Comparison of ENCODE assay signal across 8 mouse cellular contexts in genomic region chr14:121865162-121865561, GRCm38 (mm10). TPM values are rescaled to one million over a fixed set of nuclear protein-coding genes. Genes with fewer than 3 reads are reported as not detected.
A peak's percentile ranks its signal among the peaks of the same experiment; 100 is the strongest.
DNase-seq lines count a peak whose midpoint lies in the region; ATAC-seq and TF ChIP-seq lines count a peak whose summit lies in the region.
"Not testable (repeated sequence)": the region's sequence is repeated elsewhere in the genome, so short reads cannot be mapped to it uniquely, and the experiment has no call there.

No protein-coding gene starts in this region.

- peak; percentile 84 for TF ChIP-seq CTCF in gastrocnemius, adult 2 months (IDR thresholded peaks at IDR 0.05)
- TF ChIP-seq CTCF in intestine, postnatal 0 days (IDR thresholded peaks at IDR 0.05; ENCODE audit: low read depth) = peak; percentile 86

- not testable (repeated sequence) for H3K36me3 ChIP-seq in intestine, postnatal 0 days (ENCODE audit: control insufficient read depth, insufficient read depth)

- 14% methylated on average over 2 of the region's 2 CpGs for WGBS in intestine, postnatal 0 days

- not testable (repeated sequence) for H3K27ac ChIP-seq in gastrocnemius, adult 2 months; intestine, postnatal 0 days (ENCODE audit: low read depth, low read length)

- H3K27me3 ChIP-seq in intestine, postnatal 0 days (replicated peaks; ENCODE audit: control insufficient read depth, insufficient read depth, low read length) = not testable (repeated sequence)

- not testable (repeated sequence) for H3K4me3 ChIP-seq in gastrocnemius, adult 2 months; intestine, postnatal 0 days (ENCODE audit: low read depth, low read length)

- H3K9me3 ChIP-seq in intestine, postnatal 0 days (ENCODE audit: control insufficient read depth) = not testable (repeated sequence)

- intact Hi-C loops in gastrocnemius, adult 2 months (cut with DNase I) = loop anchor here (1.0 to 2.0 kb wide), 2 partner anchors 54 to 196 kb away; no protein-coding TSS in a partner anchor
- intact Hi-C loops in left cerebral cortex, postnatal 14 days (cut with DNase I) = loop anchor here (2.0 to 5.0 kb wide), 2 partner anchors 56 to 197 kb away; no protein-coding TSS in a partner anchor

- not testable (repeated sequence) for H3K4me2 ChIP-seq in intestine, postnatal 0 days (replicated peaks; ENCODE audit: low read depth)

- ATAC-seq in intestine, postnatal 0 days = not testable (repeated sequence)
- ATAC-seq in megakaryocyte-erythroid progenitor cell, adult 5-6 weeks (replicated peaks; ENCODE audit: low FRiP score, low TSS enrichment, poor library complexity, severe bottlenecking) = peak; percentile 76

- H3K4me1 ChIP-seq in intestine, postnatal 0 days (replicated peaks; ENCODE audit: control insufficient read depth, insufficient read depth, low read length) = not testable (repeated sequence)

- H3K9ac ChIP-seq in intestine, postnatal 0 days (ENCODE audit: low read depth, low read length) = not testable (repeated sequence)

- DNase-seq in ZHBTc4 (ENCODE audit: low read depth, low spot score) = peak; percentile 92
- peak; percentile 83 to 89 for DNase-seq in cerebellum, postnatal 14 days
- DNase-seq in gastrocnemius, adult 2 months = peak; percentile 71
- DNase-seq in left cerebral cortex, postnatal 14 days (ENCODE audit: low spot score in 2 of 2) = peak; percentile 77 to 79
- peak; percentile 40 for DNase-seq in right cerebral cortex, postnatal 25 days
- peak; percentile 80 for DNase-seq in urinary bladder, postnatal 14 days (ENCODE audit: low spot score)

RNA-seq across cellular contexts. Expression of gene Ubac2, which starts 13.3 kb away (rescaled TPM):
- total RNA-seq in gastrocnemius, adult 2 months (2021) = 10 to 100 TPM; 31.5 to 35.8 TPM
- polyA plus RNA-seq in intestine, postnatal 0 days (2015; fragmentation: Nextera tagmentation; extraction: Ambion mirVana) = 39.2 and 39.9 TPM in 2 replicates
- 10 to 100 TPM; 33.5 to 34.0 TPM for total RNA-seq in left cerebral cortex, postnatal 14 days (2021)
- total RNA-seq in megakaryocyte-erythroid progenitor cell, adult 5-6 weeks (2014; fragmentation: Nextera tagmentation) = 14.0 and 14.8 TPM in 2 replicates
- total RNA-seq in megakaryocyte-erythroid progenitor cell, adult 5-6 weeks (2017) = 10.2 and 16.6 TPM in 2 replicates

RNA-seq across cellular contexts. Expression of gene Gpr18, which starts 50.4 kb away (rescaled TPM):
- total RNA-seq in gastrocnemius, adult 2 months (2021) = not detected
- 0.10 and 0.13 TPM in 2 replicates for polyA plus RNA-seq in intestine, postnatal 0 days (2015; fragmentation: Nextera tagmentation; extraction: Ambion mirVana)
- not detected for total RNA-seq in left cerebral cortex, postnatal 14 days (2021)
- 0.96 and 1.0 TPM in 2 replicates for total RNA-seq in megakaryocyte-erythroid progenitor cell, adult 5-6 weeks (2014; fragmentation: Nextera tagmentation)
- 0.70 and 1.6 TPM in 2 replicates for total RNA-seq in megakaryocyte-erythroid progenitor cell, adult 5-6 weeks (2017)

Comparison
In these comparisons a context has a peak if more than half of its experiments do, and no peak if none do; other contexts are left out.
1. DNase-seq: peak in every context shown above with its lines; median percentile 92 in ZHBTc4; 86 in cerebellum, postnatal 14 days; 80 in urinary bladder, postnatal 14 days; 78 in left cerebral cortex, postnatal 14 days; 71 in gastrocnemius, adult 2 months; 40 in right cerebral cortex, postnatal 25 days.